Mouse (Mus musculus) lung, postnatal 0 days (tissue): ENCODE measurements at regions not wholly inside any gene's neighbourhood (a gene's known extent, or its start where the extent isn't known, plus 50 kb on each side); places are given as distances from the start of the nearest gene placed in this dataset.

Experiments used
- ATAC-seq: fragments of 200-750 bp; cut with Nextera tagmentation; 2 replicates; pipeline ENCODE4 v1.8.0; 2017; ENCODE audit warnings: moderate library complexity
- DNase-seq: peaks from one replicate; pipeline ENCODE4 v3.0.0-alpha.2; 2016; ENCODE audit warnings: low spot score
- H3K27ac ChIP-seq: fragments of 300-500 bp; sonication (generic); 2 replicates; pipeline ENCODE4 v1.5.1; 2014; ENCODE audit warnings: antibody characterized with exemption, mild to moderate bottlenecking, low read length, mixed read lengths
- H3K27me3 ChIP-seq: fragments of 300-500 bp; sonication (generic); replicated peaks from 2 replicates; pipeline ENCODE4 v1.6.1; 2014; ENCODE audit warnings: low read length, mixed read lengths; ENCODE audit not compliant: insufficient read depth
- H3K36me3 ChIP-seq: fragments of 300-500 bp; sonication (generic); 2 replicates; pipeline ENCODE4 v1.6.1; 2014; ENCODE audit warnings: low read length, mixed read lengths; ENCODE audit not compliant: insufficient read depth
- H3K4me1 ChIP-seq: fragments of 300-500 bp; sonication (generic); 2 replicates; pipeline ENCODE4 v1.6.1; 2014; ENCODE audit warnings: antibody characterized with exemption, low read depth, low read length, mixed read lengths; ENCODE audit not compliant: insufficient read depth
- H3K4me2 ChIP-seq: fragments of 300-500 bp; sonication (generic); replicated peaks from 2 replicates; pipeline ENCODE4 v1.6.1; 2014; ENCODE audit warnings: low read depth, mild to moderate bottlenecking, low read length, moderate library complexity, mixed read lengths
- H3K4me3 ChIP-seq: fragments of 300-500 bp; sonication (generic); 2 replicates; pipeline ENCODE4 v1.5.1; 2014; ENCODE audit warnings: low read depth, low read length
- H3K9ac ChIP-seq: fragments of 300-500 bp; sonication (generic); replicated peaks from 2 replicates; pipeline ENCODE4 v1.6.1; 2014; ENCODE audit warnings: low read depth, mild to moderate bottlenecking
- H3K9me3 ChIP-seq: fragments of 300-500 bp; sonication (generic); 2 replicates; pipeline ENCODE4 v1.6.1; 2016; ENCODE audit warnings: low read length, mixed read lengths
- CTCF ChIP-seq: IDR thresholded peaks from 2 replicates; pipeline ENCODE4 v1.5.1; 2016; ENCODE audit warnings: antibody characterized with exemption, mild to moderate bottlenecking
- EP300 ChIP-seq: IDR thresholded peaks from 2 replicates; pipeline ENCODE4 v1.6.1; 2016; ENCODE audit warnings: antibody characterized with exemption, mild to moderate bottlenecking, control low read depth
- WGBS: fragments of 180-500 bp; shearing (Covaris S2); extraction: QIAGEN DNeasy Blood & Tissue Kit; methylation state at CpG from one replicate; pipeline ENCODE4 v1.1.7; 2014; 5-methylcytosine and 5-hydroxymethylcytosine counted together

DNA sequence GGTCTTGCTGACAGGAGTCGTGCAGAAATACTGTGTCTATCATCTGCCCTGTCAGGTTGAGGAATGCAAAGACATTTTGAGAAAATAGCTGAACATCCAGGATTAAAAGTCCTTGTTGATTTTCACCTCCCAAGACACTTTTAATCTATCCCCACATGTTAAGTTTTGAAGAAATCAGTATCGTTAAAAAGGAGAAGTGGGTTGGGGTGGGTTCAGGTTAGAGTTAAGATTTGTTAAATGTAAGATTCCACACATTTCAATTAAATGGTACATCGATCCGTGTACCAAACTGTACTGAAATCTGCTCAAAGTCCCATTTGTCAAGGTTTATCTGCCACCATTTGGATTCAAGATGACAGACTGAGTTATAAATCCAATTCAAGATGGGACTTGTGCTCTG, 162.8 kb downstream of the Dhx15 start:
- H3K4me3 ChIP-seq = no peak overlapping the region
- no peaks in the 10 kb centered on the region for H3K27me3 ChIP-seq
- no peak for TF ChIP-seq EP300
- TF ChIP-seq CTCF = no peak
- no peak overlapping the region for H3K4me2 ChIP-seq
- 78% methylated on average over 4 of the region's 4 CpGs for WGBS
- DNase-seq (no peak), ATAC-seq (no peak)
- H3K9ac ChIP-seq = no peak overlapping the region
- H3K27ac ChIP-seq = no peak overlapping the region
- H3K4me1 ChIP-seq = no peaks in the 10 kb centered on the region
- H3K36me3 ChIP-seq = no peaks in the 10 kb centered on the region
- no peaks in the 10 kb centered on the region for H3K9me3 ChIP-seq

DNA sequence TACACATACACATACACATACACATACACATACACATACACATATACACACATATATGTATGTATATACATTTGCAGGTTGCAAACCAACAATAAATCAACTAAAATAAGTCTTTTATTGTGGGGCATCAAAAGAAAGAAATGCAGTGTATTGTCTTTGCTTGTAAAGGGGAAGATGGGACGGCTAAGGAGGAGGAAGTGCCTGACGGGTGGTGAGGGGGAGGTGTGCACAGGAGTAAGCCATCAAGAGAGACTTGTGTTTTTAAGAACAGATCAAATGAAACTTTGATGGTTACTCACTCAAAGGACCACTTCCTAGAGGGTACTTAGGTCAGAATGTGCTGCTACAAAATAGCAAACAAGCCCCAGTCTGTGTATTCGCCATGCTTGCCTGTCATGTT, 164.2 kb downstream of the Dhx15 start:
- TF ChIP-seq CTCF = no peak
- no peak for TF ChIP-seq EP300
- no peak overlapping the region for H3K4me2 ChIP-seq
- H3K4me3 ChIP-seq = no peak overlapping the region
- H3K9me3 ChIP-seq = no peaks in the 10 kb centered on the region
- H3K27ac ChIP-seq = no peak overlapping the region
- no peaks in the 10 kb centered on the region for H3K4me1 ChIP-seq
- H3K27me3 ChIP-seq = no peaks in the 10 kb centered on the region
- WGBS = 53% methylated on average over 3 of the region's 3 CpGs
- ATAC-seq = no peak
- no peaks in the 10 kb centered on the region for H3K36me3 ChIP-seq
- no peak for DNase-seq
- H3K9ac ChIP-seq = no peak overlapping the region

DNA sequence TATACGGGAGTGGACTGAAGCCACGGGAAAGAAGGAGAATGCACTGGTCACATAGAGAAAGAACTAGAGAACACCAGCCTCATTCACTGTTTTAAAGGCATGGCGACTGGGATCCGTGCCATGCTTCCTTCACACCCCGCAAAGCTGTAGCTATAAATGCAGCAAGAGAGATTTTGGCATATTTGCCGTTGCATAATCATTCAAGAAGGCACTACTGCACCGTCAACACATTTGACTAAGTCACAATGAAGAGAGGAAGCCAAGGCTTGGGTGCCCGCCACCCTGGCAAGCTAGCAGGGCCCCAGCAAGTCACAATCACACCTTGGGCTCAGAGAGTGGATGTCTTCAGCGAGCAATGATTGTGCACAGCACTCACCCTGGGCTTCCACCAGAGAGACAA, 167.1 kb downstream of the Dhx15 start:
- 60% methylated on average over 9 of the region's 9 CpGs for WGBS
- Histone ChIP-seq H3K9me3 (no peaks in the 10 kb centered on the region), H3K4me1 (no peaks in the 10 kb centered on the region), H3K27ac (no peak overlapping the region), H3K36me3 (no peaks in the 10 kb centered on the region), H3K27me3 (no peaks in the 10 kb centered on the region), H3K4me2 (no peak overlapping the region), H3K9ac (no peak overlapping the region), H3K4me3 (no peak overlapping the region)
- ATAC-seq = no peak
- no peak for TF ChIP-seq CTCF
- no peak for TF ChIP-seq EP300
- DNase-seq = no peak

DNA sequence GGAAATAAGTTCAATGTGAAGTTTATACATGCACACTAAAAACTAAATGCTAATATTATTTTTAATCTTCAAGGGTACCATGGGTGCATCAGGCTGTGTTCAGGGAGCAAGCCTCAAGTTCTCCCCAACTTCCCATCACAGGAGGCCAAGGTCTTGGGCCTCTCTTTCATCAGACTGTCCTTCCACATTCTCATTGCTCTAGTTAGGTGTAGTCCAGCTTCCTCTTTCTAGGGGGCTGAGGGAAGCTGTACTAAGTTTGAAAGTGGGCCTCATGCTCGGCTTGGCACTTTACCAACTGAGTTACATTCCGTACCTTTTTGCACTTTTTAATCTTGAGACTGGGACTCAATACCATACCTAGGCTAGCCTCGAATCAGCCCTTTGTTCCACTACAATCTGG, 173.3 kb downstream of the Dhx15 start:
- Histone ChIP-seq H3K27me3 (no peaks in the 10 kb centered on the region), H3K4me3 (no peak overlapping the region)
- DNase-seq = no peak

DNA sequence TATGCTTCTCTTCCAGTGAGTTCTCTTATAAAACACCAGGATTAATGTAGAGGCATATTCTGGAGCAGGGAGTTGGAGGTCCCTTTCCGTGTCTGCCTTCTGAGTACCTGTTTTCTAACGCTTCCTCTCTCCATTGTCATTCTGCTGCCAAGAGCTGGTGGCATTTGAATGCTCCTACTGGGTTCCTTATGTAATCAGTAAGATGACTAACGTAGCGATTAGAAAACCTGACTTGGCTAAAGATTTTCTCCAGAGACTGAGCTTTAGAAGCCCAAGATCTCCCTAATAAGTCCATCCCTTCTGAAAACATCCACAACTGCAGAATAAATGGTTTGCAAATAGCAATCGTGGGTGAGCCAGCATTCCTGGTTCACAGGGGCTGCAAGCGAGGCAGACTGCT, 174.5 kb downstream of the Dhx15 start:
- H3K27me3 ChIP-seq = no peaks in the 10 kb centered on the region
- no peak for TF ChIP-seq CTCF
- TF ChIP-seq EP300 = no peak
- no peak overlapping the region for H3K4me3 ChIP-seq
- DNase-seq (no peak), ATAC-seq (no peak)
- 22% methylated on average over 6 of the region's 6 CpGs for WGBS
- no peaks in the 10 kb centered on the region for H3K36me3 ChIP-seq
- H3K9me3 ChIP-seq = no peaks in the 10 kb centered on the region
- no peak overlapping the region for H3K27ac ChIP-seq
- H3K4me2 ChIP-seq = no peak overlapping the region
- H3K4me1 ChIP-seq = no peaks in the 10 kb centered on the region
- no peak overlapping the region for H3K9ac ChIP-seq

More for the DNA sequence above, 173.3 kb downstream of the Dhx15 start:
- H3K36me3 ChIP-seq = no peaks in the 10 kb centered on the region
- TF ChIP-seq EP300 = no peak
- no peak for TF ChIP-seq CTCF
- H3K9ac ChIP-seq = no peak overlapping the region
- H3K4me2 ChIP-seq = no peak overlapping the region
- no peaks in the 10 kb centered on the region for H3K4me1 ChIP-seq
- no peak for ATAC-seq
- WGBS = 49% methylated on average over 3 of the region's 3 CpGs
- no peaks in the 10 kb centered on the region for H3K9me3 ChIP-seq
- H3K27ac ChIP-seq = no peak overlapping the region

DNA sequence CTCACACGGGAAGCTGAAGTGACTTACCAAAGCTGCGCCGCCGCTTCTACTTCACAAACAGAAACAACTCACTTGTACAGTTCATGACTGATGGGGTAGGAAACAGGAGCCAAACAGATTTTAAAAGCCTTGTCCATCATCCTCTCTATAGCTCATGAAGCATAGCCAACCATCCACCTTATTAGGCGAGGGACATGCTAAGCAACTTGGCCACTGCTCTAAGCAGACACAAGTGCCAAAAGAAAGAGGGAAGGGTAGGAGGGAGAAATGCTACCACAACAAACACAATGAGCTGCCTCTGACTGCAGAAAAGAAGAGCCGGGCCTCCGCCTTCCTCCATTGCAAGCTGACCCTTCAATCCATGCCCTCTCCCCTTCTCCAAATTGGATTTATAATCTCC, 179.9 kb downstream of the Dhx15 start:
- no peaks in the 10 kb centered on the region for H3K36me3 ChIP-seq
- H3K27ac ChIP-seq = no peak overlapping the region
- ATAC-seq (no peak), DNase-seq (no peak)
- TF ChIP-seq EP300 = no peak
- no peak overlapping the region for H3K9ac ChIP-seq
- no peaks in the 10 kb centered on the region for H3K4me1 ChIP-seq
- H3K4me3 ChIP-seq = no peak overlapping the region
- no peaks in the 10 kb centered on the region for H3K9me3 ChIP-seq
- WGBS = 75% methylated on average over 7 of the region's 7 CpGs
- no peak overlapping the region for H3K4me2 ChIP-seq
- H3K27me3 ChIP-seq = no peaks in the 10 kb centered on the region

DNA sequence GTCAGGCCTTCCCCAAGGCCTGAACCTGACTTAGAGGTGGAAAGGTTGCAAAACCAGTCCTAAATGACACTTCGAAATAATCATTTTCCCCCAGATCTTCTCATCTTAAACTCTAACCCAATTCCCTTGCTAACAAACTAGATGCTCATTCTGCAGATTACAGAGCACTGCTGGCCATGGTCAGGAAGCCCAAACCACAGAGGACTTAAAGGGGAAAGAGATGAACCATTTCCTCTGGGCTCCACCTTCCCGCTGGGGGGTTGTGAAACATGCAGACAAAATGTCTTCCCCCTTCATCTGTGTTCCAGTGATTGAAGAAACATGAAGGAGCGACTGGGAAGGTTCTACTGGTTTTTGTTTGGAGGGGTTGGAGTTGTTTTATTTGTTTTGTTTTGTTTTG, 181.4 kb downstream of the Dhx15 start:
- H3K27me3 ChIP-seq = no peaks in the 10 kb centered on the region
- no peak for ATAC-seq
- no peaks in the 10 kb centered on the region for H3K4me1 ChIP-seq
- WGBS = 79% methylated on average over 3 of the region's 3 CpGs
- H3K4me3 ChIP-seq = no peak overlapping the region
- no peak overlapping the region for H3K9ac ChIP-seq
- TF ChIP-seq CTCF (no peak), EP300 (no peak)
- no peaks in the 10 kb centered on the region for H3K9me3 ChIP-seq
- H3K36me3 ChIP-seq = no peaks in the 10 kb centered on the region
- no peak overlapping the region for H3K4me2 ChIP-seq
- H3K27ac ChIP-seq = no peak overlapping the region
- no peak for DNase-seq
